Mouse (Mus musculus): ENCODE measurements around the gene Grb10.
A peak's percentile ranks its signal among the peaks of the same experiment; 100 is the strongest.

Grb10 gene

GRCm38 (mm10) chr11:12038470-12038985 is at the start of gene Grb10:
Gene Grb10, minus strand, starts transcription at chr11:12038683.
- no peak for DNase-seq (ENCODE audit: inconsistent ontology term)

- no peak for DNase-seq (ENCODE audit: inconsistent ontology term)
These were observed 43.2 kb upstream of the Grb10 start for GRCm38 (mm10) chr11:12081638-12082037.

- no peak for DNase-seq (ENCODE audit: inconsistent ontology term)
These were observed 40.7 kb upstream of the Grb10 start for GRCm38 (mm10) chr11:12079231-12079630.

- DNase-seq (ENCODE audit: inconsistent ontology term), result no peak
These were observed 37.0 kb upstream of the Grb10 start for GRCm38 (mm10) chr11:12075449-12075848.

GRCm38 (mm10) chr11:12073394-12074226 is 35.1 kb upstream of the Grb10 start:
- no peak for DNase-seq (ENCODE audit: inconsistent ontology term)

- peak; percentile 34 for DNase-seq (ENCODE audit: inconsistent ontology term)
These were observed 33.8 kb upstream of the Grb10 start for GRCm38 (mm10) chr11:12072322-12072721.

- no peak for DNase-seq (ENCODE audit: inconsistent ontology term)
These were observed 20.5 kb upstream of the Grb10 start for GRCm38 (mm10) chr11:12059005-12059404.

- DNase-seq (ENCODE audit: inconsistent ontology term), result no peak
These were observed 10.3 kb upstream of the Grb10 start for GRCm38 (mm10) chr11:12048547-12049327.

GRCm38 (mm10) chr11:12048135-12048534 is 9.7 kb upstream of the Grb10 start:
- no peak for DNase-seq (ENCODE audit: inconsistent ontology term)

GRCm38 (mm10) chr11:12044245-12044644 is 5.8 kb upstream of the Grb10 start:
- DNase-seq (ENCODE audit: inconsistent ontology term), result no peak

- DNase-seq (ENCODE audit: inconsistent ontology term), result no peak
These were observed 3.3 kb upstream of the Grb10 start for GRCm38 (mm10) chr11:12041787-12042186.

GRCm38 (mm10) chr11:12041379-12041778 is 2.9 kb upstream of the Grb10 start:
- DNase-seq (ENCODE audit: inconsistent ontology term), result no peak

GRCm38 (mm10) chr11:12040391-12040790 is 1.9 kb upstream of the Grb10 start:
- no peak for DNase-seq (ENCODE audit: inconsistent ontology term)

GRCm38 (mm10) chr11:12039748-12040147 is 1.3 kb upstream of the Grb10 start:
- DNase-seq (ENCODE audit: inconsistent ontology term), result no peak

- DNase-seq (ENCODE audit: inconsistent ontology term), result peak; percentile 11
These were observed 615 bp upstream of the Grb10 start for GRCm38 (mm10) chr11:12039098-12039497.

- DNase-seq (ENCODE audit: inconsistent ontology term), result peak; percentile 32
These were observed 604 bp downstream of the Grb10 start for GRCm38 (mm10) chr11:12037689-12038469.

GRCm38 (mm10) chr11:12037075-12037686 is 1.3 kb downstream of the Grb10 start:
- peak; percentile 73 for DNase-seq (ENCODE audit: inconsistent ontology term)

- DNase-seq (ENCODE audit: inconsistent ontology term), result peak; percentile 68
These were observed 2.3 kb downstream of the Grb10 start for GRCm38 (mm10) chr11:12035916-12036910.

GRCm38 (mm10) chr11:12035324-12035723 is 3.2 kb downstream of the Grb10 start:
- DNase-seq (ENCODE audit: inconsistent ontology term), result peak; percentile 9

GRCm38 (mm10) chr11:12034781-12035180 is 3.7 kb downstream of the Grb10 start:
- peak; percentile 28 for DNase-seq (ENCODE audit: inconsistent ontology term)

Data from Muller cell, postnatal 12 days (primary cell).